Mouse (Mus musculus): Measurements from ENCODE around the gene Psmd13.

The Psmd13 gene

DNA sequence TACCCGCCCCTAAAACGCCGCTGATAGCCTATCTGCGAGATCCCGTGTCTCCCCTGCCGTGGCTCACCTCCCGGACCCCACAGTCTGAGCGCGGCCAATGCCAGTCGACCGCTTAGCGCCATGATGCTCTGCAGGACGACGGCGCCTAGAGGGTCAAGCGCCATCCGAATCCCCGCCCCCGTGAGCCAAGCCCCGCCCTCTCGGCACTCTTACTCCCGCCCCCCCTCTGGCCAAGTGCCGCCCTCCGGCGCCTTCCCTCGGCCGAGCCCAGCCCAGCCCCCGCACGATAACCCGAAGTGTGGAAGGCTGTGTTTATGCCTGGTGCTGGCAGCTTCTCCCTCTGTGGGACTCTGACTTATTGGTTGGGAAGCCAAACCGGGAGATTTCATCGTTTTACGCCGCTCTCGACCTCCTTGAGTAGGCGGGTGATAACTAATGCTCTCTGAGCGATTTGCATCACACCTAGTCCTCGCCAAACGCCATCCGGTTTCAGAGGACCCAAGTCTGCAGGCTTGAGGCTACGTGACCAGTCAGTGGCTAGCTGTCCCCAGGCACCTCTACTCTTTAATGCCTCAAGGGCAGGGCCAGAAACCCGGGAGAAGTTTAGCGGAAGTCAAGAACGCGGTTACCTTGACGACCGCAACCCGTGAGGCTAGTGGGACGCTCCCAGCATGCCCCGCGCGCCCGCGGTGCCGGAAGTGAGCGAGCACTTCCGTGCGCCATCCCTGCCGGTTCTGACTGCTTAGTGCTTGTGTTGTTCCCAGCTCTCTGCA, at the start of gene Psmd13, which contains the start of gene Sirt3:
Gene Psmd13, plus strand, starts transcription at position 273 of the 773 bp plus-strand sequence.
Gene Sirt3, minus strand, starts transcription at position 614 of the 773 bp plus-strand sequence.
- peak; percentile 93 for DNase-seq

DNA sequence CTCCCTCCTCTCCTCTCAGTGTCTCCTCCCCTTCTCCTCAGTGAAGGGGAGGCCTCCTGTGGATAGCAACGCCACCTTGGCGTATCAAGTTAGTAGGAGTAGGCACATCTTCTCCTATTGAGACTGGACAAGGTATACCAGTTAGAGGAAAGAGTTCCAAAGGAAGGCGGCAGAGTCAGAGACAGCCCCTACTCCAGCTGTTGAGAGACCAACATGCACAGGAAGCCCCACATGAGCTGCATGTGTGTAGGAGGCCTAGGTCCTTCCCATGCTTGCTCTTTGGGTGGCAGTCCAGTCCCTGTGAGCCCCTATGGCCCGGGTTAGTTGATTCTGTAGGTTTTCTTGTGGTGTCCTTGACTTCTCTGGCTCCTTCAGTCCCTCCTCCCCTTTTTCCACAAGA, 48.4 kb upstream of the Psmd13 start:
- no peak for DNase-seq

DNA sequence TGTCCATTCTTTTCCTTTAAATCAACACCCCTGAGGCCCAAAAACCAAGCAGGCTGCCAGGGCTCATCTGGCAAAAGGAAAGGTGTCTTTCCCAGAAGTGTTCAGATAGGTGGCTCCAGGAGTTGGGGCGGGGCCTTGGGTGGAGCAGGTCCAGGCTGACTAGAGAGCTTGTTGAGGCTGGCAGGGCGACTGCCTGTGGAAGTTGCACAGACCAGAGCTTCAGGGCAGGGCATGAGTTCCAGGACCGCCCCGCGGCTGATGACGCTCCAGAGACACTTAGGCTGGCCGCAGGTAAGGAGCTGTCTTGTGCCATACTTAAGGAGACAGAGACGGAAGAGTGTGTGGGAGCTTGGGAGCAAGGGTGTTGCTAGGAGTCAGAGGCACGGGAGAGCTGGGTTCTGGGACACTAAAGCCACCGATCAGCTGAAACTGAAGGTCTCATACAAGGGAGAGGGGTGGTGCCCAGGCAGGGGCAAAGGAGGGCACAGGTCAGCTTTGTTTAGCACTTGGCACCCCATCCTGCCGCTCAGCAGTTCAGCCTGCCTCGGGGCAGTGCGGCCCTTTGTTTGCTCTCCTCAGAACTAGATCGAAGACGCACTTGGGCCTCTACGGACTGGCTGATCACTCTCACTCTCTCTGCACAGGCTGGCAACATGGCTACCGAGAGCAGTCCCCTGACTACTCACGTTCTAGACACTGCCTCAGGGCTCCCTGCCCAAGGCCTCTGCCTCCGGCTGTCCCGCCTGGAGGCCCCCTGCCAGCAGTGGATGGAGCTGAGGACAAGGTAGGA, 46.6 kb upstream of the Psmd13 start, which contains the start of gene Urah:
Gene Urah, plus strand, starts transcription at position 51 of the 790 bp plus-strand sequence.
- peak; percentile 68 for DNase-seq

- DNase-seq = no peak
Observed at GRCm38 (mm10) chr7:140835758-140836087, 46.0 kb upstream of the Psmd13 start.

DNA sequence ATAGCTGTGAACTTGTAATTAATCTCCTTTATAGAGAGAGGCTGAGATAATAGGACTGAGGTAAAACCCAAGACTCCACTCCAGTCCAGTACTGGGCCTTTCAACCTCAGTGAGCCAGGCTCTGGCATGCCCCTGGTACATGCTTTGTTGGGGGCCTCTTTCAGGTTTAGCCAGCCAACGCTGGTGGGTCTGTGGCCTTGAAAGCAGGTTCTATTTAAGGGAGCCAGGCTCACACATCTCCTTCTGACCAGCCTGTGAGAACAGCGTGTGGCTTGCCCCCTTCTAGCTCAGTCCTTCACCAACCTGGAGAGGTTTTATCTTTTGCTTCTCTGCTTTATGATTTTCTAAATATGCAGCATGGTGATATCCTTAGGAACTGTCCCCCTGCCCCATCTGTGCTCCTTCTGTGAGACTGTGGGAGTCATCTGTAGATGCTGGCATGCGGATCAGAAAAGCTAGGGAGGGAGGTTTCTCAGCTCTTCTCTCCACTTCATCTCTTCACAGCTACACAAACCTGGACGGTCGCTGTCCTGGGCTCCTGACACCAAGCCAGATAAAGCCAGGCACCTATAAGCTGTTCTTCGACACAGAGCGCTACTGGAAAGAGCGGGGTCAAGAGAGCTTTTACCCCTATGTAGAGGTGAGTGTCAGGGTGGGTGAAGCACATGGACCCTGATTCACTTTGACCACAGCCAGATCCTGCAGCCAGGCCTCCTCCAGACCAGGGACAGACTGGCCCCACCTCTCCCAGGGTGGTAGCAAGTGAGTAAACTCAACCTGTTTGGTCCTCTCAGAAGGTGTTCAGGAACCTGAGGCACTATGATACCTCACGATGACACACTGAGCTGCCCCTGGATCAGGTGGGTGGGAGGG, 45.3 kb upstream of the Psmd13 start:
- no peak for DNase-seq

- DNase-seq = no peak
Observed at GRCm38 (mm10) chr7:140839556-140839955, 42.2 kb upstream of the Psmd13 start.

DNA sequence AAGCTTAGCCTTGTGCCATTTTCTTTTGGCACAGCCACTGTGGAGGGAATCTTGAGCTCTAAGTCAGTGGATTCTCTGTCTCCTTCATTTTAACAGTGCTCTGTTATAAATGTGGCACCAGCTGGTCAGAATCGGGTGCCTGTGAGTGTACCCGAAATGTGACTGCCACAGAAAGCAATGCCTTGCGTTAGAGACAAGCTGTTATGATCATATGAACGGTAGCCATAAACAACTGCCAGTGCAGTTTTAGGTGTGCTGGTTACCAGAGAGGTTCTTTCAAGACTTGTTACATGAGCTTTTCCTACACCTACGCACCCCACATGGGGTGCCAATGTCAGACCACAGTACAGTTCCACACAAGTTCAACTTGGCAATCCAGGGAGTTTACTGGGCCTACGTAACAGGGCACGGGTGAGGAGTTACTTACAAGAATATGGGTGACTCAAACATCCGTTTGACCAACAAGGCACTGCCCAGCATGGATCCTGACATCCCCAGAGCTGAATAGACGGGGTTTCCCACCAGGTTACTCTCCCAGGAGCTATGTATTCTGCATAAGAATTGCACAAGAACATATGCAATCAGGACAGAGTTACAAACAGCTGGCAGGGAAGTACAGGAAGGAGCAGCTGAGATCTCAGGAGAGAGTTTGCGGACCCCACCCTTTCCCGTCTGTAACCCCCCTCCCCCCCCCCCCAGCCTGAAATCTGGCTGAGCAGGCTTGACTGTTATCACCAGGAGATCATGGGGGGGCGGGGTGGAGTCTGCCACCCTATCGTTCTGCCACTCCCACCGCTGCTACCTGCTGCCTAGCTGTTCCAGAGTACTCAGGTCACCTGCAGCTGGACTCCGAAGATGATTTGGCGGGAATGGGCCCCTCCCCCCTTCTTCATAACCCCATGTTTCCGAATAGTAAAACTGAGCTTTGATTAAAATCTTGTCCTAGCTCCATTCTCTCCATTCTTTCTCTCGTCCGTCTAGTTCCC, 40.7 kb upstream of the Psmd13 start:
- no peak for DNase-seq

- DNase-seq = no peak
Observed at GRCm38 (mm10) chr7:140843806-140844205, 38.0 kb upstream of the Psmd13 start.

GRCm38 (mm10) chr7:140844905-140845665, 36.7 kb upstream of the Psmd13 start, which contains the start of gene Scgb1c1:
Scgb1c1 (plus strand) TSS chr7:140845547.
- DNase-seq = peak; percentile 72

GRCm38 (mm10) chr7:140845683-140846082, 36.1 kb upstream of the Psmd13 start:
- DNase-seq = no peak

- DNase-seq = no peak
Observed at GRCm38 (mm10) chr7:140846676-140847075, 35.1 kb upstream of the Psmd13 start.

GRCm38 (mm10) chr7:140847755-140848580, 33.8 kb upstream of the Psmd13 start, which contains the start of gene Odf3:
Odf3 (plus strand) TSS chr7:140847805.
- DNase-seq = peak; percentile 53

DNA sequence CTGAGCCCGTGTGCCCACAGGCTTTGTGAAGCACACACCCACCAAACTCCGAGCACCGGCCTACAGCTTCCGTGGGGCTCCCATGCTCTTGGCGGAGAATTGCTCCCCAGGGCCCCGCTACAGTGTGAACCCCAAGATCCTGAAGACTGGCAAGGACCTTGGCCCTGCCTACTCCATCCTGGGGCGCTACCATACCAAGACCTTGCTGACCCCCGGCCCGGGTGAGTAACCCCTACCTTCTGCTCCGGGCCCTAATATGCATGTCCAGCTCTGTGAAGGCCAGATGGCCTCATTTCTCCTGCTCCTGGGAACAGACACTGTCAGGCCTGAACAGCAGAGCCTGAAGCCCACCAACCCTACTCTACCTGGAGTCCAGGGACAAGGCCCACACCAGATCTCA, 33.2 kb upstream of the Psmd13 start:
- no peak for DNase-seq

- DNase-seq = no peak
Observed at GRCm38 (mm10) chr7:140851916-140852315, 29.9 kb upstream of the Psmd13 start.

DNA sequence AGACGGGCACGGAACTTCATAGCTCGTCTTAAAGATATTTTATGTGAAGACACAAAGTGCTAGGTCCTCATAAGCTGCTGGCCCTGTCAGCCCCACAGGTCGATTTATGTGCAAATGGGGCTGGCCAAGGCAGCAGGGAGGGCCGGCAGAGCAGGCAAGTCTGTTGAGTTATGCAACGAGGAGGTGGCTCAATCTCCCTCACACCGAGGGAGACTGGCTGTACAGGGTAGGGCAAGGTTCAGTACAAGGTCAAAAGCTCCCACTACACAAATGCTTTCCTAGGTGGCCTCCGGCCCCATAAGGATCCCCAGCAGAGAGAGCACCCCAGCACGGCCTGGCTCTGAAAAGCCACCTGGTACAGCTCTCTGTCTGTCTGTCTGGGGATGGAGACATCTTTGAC, 28.4 kb upstream of the Psmd13 start:
- DNase-seq = peak; percentile 73

GRCm38 (mm10) chr7:140854483-140854882, 27.3 kb upstream of the Psmd13 start:
- no peak for DNase-seq

GRCm38 (mm10) chr7:140855181-140855580, 26.6 kb upstream of the Psmd13 start:
- no peak for DNase-seq

DNA sequence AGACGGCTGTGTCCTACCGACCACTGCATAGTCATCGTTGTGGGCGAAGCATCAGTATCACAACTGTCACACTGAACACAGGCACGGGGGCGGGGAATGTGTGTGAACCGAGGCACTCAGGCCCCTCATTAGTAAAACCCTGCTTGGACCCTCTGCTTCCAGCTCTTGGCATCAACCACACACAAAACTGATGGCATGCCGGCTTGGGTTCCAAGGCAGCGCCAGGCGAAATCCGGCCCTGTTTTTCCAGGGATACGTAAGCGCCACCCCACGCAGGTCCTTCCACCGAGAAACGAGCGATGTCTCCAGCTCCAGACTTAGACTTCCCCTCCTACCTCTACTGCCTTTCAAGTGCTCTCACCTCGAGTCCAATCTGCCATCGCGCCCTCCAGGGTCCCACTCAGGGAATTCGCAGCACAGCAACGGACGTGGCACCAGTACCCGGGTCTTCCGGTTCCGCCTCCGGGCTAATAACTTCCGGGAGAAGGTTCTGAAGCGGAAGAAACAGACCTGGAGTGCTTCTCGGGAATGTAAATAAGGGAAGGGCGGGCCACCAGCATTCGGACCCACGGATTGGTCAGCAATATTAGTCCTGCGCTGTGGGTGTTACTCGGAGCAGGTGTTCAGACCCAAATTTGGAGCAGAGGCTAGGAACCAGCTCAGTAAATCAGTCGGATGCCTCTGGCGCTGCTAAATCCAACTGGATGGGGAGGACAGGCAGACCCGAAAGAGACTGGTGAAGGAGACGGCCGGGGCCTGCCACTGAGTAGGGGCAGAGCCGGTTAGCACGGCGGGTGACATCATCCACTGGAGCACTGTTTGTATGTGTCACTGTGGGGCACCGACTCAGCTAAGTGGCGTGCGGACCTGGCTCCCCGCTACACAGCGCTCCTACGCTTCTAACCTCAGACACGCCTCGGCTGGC, 25.6 kb upstream of the Psmd13 start, which contains the start of gene Gm45785:
Gene Gm45785, minus strand, starts transcription at position 472 of the 925 bp plus-strand sequence.
- DNase-seq = peak; percentile 94
